Mouse (Mus musculus) MEL-GATA-1-ER (cell line): ENCODE results near the gene Cyb5d2.

Source experiments
- DNase-seq: peaks from one replicate; pipeline ENCODE4 v3.0.0-alpha.2; 2012; ENCODE audit warnings: low read depth; ENCODE audit errors: extremely low read depth

Cyb5d2 gene

DNA sequence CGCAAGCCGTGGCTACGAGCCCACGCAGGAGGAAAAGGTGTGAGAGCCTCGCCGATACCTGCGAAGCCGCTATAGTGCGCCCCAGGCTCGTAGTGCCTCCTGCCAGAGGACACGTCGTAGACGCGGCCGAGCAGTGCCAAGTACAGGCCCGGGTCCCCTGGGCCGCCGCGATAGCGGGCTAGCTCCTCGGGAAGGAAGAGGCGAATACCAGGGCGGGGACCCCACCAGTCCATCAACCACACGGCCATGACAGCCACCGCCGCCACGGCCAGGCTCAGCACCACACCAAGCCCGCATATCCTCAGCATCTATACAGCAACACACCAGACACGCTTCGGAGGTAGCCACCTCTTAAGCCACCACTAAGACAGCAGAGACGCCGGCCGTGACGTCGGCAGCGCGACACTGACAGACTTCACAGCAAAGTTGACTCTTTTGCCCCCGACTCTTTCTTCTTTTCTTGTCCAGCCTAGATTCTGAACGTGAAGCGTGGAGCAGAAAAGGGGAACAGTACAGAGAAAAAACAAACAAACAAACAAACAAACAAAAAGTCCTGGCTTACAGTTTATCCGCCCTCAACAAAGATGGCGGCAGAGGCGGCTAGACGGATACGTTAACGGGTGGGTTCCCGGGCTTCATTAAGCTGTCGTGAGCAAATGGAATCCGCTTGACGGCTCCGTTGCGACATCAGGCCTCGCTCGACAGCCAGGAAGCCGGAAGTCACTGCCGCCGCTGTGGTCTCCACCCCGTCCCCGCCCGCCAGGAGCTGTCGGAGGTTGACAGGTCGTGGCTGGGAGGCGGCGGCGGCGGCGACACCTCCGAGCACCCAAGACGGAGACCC, at the start of gene Cyb5d2, which contains the start of gene Zzef1:
Gene Cyb5d2, minus strand, starts transcription at position 688 of the 841 bp plus-strand sequence.
Gene Zzef1, plus strand, starts transcription at position 772 of the 841 bp plus-strand sequence.
- DNase-seq: peak; percentile 92

GRCm38 (mm10) chr11:72845526-72845925, 49.6 kb upstream of the Cyb5d2 start:
- no peak for DNase-seq

GRCm38 (mm10) chr11:72843576-72843975, 47.6 kb upstream of the Cyb5d2 start:
- DNase-seq: no peak

- no peak for DNase-seq
These were observed 46.8 kb upstream of the Cyb5d2 start for GRCm38 (mm10) chr11:72842731-72843130.

GRCm38 (mm10) chr11:72829869-72830268, 33.9 kb upstream of the Cyb5d2 start:
- no peak for DNase-seq

DNA sequence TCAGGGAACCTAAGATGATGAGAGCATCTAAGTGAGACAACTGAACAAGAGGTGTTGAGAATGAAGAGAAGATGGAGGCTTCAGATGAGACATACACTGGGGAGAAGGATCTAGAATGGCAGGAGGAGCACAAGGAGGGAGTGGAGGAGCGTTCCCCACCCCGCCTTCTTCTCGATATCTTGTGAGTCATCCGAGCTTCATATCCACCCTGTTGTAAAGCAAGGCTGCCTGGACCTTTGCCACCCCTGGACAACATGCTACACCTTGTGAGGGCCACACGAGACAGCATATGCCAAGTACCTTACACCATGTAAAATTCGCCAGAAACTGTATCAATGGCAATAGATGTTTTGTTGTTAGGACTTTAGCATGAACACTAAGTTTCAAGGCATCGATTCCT, 25.1 kb upstream of the Cyb5d2 start:
- no peak for DNase-seq

GRCm38 (mm10) chr11:72818067-72818466, 22.1 kb upstream of the Cyb5d2 start:
- DNase-seq: no peak

DNA sequence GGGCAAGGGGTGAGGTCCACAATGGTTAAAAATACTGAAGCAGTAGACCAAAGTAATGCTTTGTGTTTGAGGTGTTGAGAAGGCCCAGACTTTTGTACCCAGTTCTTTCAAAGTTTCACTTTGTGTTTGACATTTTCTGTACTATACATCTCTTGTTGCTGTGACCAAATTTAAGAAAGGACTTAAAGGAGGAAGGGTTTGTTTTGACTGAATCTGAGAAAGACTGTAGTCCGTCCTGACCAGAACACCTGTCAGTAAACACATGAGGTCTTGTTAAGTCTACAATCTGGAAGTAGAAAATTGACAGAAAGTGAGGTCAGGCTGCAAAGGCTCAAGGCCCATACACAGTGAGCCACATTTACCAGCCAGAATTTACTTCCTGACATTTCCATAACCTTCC, 20.9 kb upstream of the Cyb5d2 start:
- no peak for DNase-seq

- DNase-seq: no peak
These were observed 18.2 kb upstream of the Cyb5d2 start for GRCm38 (mm10) chr11:72814188-72814587.

DNA sequence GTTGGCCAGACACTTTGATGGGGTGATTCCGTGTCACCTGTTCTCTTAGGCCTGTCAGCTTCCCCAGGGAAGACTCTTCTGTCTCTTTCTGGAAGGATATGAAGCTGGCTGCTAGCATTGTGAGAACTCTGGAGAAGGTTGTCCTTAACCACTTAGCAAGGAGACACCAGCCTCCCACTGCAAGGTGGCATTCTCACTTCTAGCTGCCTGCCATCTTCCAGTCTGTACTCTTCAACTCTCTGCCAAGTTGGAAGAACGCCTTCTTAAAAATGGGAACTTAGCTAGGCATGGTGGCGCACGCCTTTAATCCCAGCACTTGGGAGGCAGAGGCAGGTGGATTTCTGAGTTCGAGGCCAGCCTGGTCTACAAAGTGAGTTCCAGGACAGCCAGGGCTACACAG, 17.7 kb upstream of the Cyb5d2 start:
- no peak for DNase-seq

DNA sequence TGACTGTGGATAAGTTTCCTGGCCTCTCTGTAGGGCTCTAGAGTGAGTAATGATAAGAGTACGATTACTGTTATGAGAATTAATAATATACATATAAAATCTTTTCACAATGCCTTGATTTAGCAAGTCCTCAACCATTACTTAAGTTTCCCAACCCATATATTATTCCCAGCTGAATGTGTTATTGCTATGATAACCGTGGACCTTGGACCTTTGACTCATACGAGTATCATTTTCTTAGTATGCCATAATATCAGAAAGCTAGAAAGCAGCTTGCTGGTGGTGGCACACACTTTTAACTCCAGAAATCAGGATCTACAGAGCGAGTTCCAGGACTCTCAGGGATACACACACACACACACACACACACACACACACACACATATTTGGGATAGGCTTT, 12.1 kb upstream of the Cyb5d2 start:
- no peak for DNase-seq

- no peak for DNase-seq
These were observed 10.6 kb upstream of the Cyb5d2 start for GRCm38 (mm10) chr11:72806556-72806955.

- peak; percentile 62 for DNase-seq
These were observed 9.3 kb upstream of the Cyb5d2 start for GRCm38 (mm10) chr11:72805232-72805631.

- DNase-seq: no peak
These were observed 8.6 kb upstream of the Cyb5d2 start for GRCm38 (mm10) chr11:72804586-72804985.

- DNase-seq: no peak
These were observed 7.1 kb upstream of the Cyb5d2 start for GRCm38 (mm10) chr11:72803038-72803437.

DNA sequence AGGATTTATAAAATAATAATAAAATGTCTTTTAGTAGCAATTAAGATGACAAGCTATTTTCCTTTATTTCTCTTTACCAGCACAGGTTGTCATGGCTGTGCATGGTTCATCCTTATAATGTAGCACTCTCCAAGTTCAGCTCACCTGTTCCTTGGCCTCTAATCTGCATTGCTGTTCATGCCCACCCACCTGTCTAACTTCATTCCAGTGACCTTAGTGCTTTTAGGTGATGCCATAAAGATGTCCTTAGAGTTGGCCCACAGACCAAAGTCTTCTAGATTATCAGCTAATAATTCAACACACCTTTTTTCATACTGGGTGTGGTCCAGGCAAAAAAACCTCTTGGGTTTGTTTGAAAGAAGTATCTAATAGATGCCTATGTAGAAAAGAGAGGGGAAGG, 5.2 kb upstream of the Cyb5d2 start:
- no peak for DNase-seq

DNA sequence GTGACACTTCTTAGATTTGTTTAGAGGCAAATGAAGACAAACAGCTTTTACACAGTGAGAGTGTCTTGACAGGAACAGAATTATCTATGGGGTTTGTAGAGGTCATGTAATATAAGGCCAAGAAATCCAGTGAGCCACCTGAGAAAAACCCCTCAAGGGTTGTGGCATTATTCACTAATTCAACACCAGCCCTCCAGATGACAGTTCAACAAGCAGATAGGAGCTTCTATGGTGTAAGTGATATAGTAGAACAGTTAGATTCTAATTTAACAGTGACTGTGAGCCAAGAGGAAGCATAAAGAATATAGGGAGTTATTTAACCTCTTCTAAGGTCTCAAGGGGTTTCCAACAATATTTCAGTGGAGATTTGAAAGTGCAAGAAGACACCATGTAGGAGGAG, 2.2 kb upstream of the Cyb5d2 start:
- no peak for DNase-seq

DNA sequence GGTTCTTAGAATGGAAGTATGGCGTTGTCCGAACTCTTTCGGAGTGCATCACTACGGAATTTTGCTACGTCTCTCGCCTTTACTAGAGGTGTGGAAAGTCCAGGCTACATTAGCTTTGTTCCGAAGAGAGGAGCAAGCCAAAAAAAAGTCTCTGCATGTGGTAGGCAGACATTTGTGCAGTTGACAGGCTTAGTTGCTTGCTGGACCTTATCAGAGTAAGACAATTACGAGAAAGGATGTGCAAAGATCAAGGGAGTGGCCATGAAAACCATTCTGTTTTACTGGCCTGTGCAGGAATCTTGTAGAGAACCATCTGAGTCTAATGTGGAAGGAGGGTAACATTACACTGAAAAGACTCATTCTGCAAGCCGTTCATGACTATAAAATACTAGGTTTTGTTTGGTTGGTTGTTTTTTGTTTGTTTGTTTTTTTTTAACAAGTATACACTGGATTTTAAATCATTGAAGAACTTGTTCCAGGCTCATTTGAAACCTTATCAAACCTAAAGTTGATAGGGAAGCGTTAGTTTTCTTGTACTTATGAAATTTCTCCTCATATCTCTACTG, 914 bp upstream of the Cyb5d2 start:
- peak; percentile 46 for DNase-seq

- DNase-seq: no peak
These were observed 350 bp upstream of the Cyb5d2 start for GRCm38 (mm10) chr11:72796296-72796687.

GRCm38 (mm10) chr11:72795149-72795454, 840 bp downstream of the Cyb5d2 start:
- no peak for DNase-seq

GRCm38 (mm10) chr11:72792033-72792432, 3.9 kb downstream of the Cyb5d2 start:
- DNase-seq: no peak

DNA sequence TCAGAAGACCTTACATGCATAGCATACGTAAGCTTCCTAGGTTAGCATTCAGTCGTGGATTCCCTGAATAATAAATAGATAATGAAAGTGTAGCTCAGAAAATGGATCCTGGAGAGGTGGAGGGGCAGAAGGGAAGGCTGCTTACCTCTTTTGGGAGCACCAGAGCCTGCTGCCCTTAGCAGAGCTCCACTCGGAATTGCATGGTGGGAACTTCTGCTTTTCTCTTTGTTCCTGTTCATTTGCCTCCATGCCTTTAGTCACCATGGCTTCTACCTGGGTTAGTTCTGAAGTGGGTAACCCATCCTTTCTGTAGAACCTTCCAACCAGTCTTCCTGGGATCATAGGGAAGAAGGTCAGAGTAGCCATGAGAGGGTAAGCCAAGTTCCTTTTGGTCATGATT, 13.4 kb downstream of the Cyb5d2 start:
- DNase-seq: no peak

GRCm38 (mm10) chr11:72782103-72782502, 13.8 kb downstream of the Cyb5d2 start:
- DNase-seq: no peak
